Mouse (Mus musculus) kidney, adult 2 months (tissue): Measurements from ENCODE around the gene Gm11084. TPM values are rescaled to one million over a fixed set of nuclear protein-coding genes. Genes with fewer than 3 reads are reported as not detected.

Source experiments
- DNase-seq: peaks from one replicate; pipeline ENCODE4 v3.0.0; 2021
- H3K27ac ChIP-seq: fragments of 200-500 bp; 2 replicates; pipeline ENCODE4 v1.5.1; 2012; ENCODE audit warnings: low read depth, low read length, control low read depth, inconsistent platforms; ENCODE audit not compliant: insufficient read depth
- H3K27me3 ChIP-seq: fragments of 200-500 bp; replicated peaks from 2 replicates; pipeline ENCODE4 v1.6.1; 2012; ENCODE audit warnings: mild to moderate bottlenecking, moderate library complexity, low read length, inconsistent platforms; ENCODE audit not compliant: control insufficient read depth, insufficient read depth
- H3K36me3 ChIP-seq: fragments of 200-500 bp; 2 replicates; pipeline ENCODE4 v1.6.1; 2012; ENCODE audit warnings: mild to moderate bottlenecking, moderate library complexity, low read length, inconsistent platforms; ENCODE audit not compliant: control insufficient read depth, insufficient read depth
- H3K4me1 ChIP-seq: fragments of 200-500 bp; 2 replicates; pipeline ENCODE4 v1.6.1; 2011; ENCODE audit warnings: low read length; ENCODE audit not compliant: control insufficient read depth, insufficient read depth
- H3K4me3 ChIP-seq: fragments of 200-500 bp; 2 replicates; pipeline ENCODE4 v1.5.1; 2011; ENCODE audit warnings: mild to moderate bottlenecking, low read depth, low read length, control low read depth; ENCODE audit not compliant: insufficient read depth
- CTCF ChIP-seq: fragments of 200-500 bp; conservative IDR thresholded peaks from 2 replicates; pipeline ENCODE4 v1.5.1; 2011; ENCODE audit warnings: low read depth, mild to moderate bottlenecking, control low read depth, low read length, moderate library complexity, mixed read lengths; ENCODE audit not compliant: insufficient read depth, insufficient read length
- POLR2A ChIP-seq: fragments of 200-500 bp; IDR thresholded peaks from one replicate; pipeline ENCODE4 v1.6.1; 2011; ENCODE audit warnings: low read depth, low read length, control low read depth
- WGBS: fragments of 180-500 bp; shearing (Covaris S2); methylation state at CpG from one replicate; pipeline ENCODE4 v1.1.7; 2018; 5-methylcytosine and 5-hydroxymethylcytosine counted together
- polyA plus RNA-seq: library from polyadenylated mRNA; depleted of rRNA; stranded (reverse); fragments of >200 nt; gene quantifications from 2 replicates; pipeline ENCODE4 v1.2.3, GENCODE M21; 2012

The Gm11084 gene
- polyA plus RNA-seq, 1 experiment = not detected

GRCm38 (mm10) chr2:72977272-72977671, 9.2 kb downstream of the Gm11084 start:
- TF ChIP-seq POLR2A (no peak), CTCF (no peak)
- DNase-seq = no peak
- 37% methylated on average over 1 of the region's 1 CpGs for WGBS
- Histone ChIP-seq H3K27me3 (no peaks in the 10 kb centered on the region; the same call in 1 of the 2 replicates), H3K4me1 (peaks cover 13% of the 10 kb centered on the region), H3K36me3 (no peaks in the 10 kb centered on the region), H3K4me3 (no peak overlapping the region), H3K27ac (no peak overlapping the region)

- DNase-seq = peak; percentile 48
- TF ChIP-seq POLR2A (no peak), CTCF (no peak)
- Histone ChIP-seq H3K4me3 (no peak overlapping the region), H3K27ac (no peak overlapping the region), H3K27me3 (no peaks in the 10 kb centered on the region; the same call in 1 of the 2 replicates), H3K4me1 (peaks cover 13% of the 10 kb centered on the region), H3K36me3 (peaks cover 3% of the 10 kb centered on the region; the same call in 1 of the 2 replicates)
These were observed 10.5 kb downstream of the Gm11084 start for GRCm38 (mm10) chr2:72976036-72976435.

- WGBS = 87% methylated on average over 6 of the region's 6 CpGs
- Histone ChIP-seq H3K27ac (no peak overlapping the region), H3K4me1 (peaks cover 5% of the 10 kb centered on the region; the same call in 1 of the 2 replicates), H3K4me3 (no peak overlapping the region), H3K36me3 (peaks cover 4% of the 10 kb centered on the region; the same call in 1 of the 2 replicates), H3K27me3 (no peaks in the 10 kb centered on the region)
- DNase-seq = no peak
- no peak for TF ChIP-seq CTCF
- TF ChIP-seq POLR2A = no peak
These were observed 15.7 kb downstream of the Gm11084 start for GRCm38 (mm10) chr2:72970831-72971230.

- H3K36me3 ChIP-seq = peaks cover 4% of the 10 kb centered on the region; the same call in 1 of the 2 replicates
- H3K4me1 ChIP-seq = peaks cover 6% of the 10 kb centered on the region; the same call in 1 of the 2 replicates
- WGBS = 75% methylated on average over 4 of the region's 4 CpGs
- H3K27ac ChIP-seq = no peak overlapping the region
- DNase-seq = no peak
- no peak for TF ChIP-seq CTCF
- TF ChIP-seq POLR2A = no peak
- no peak overlapping the region for H3K4me3 ChIP-seq
- no peaks in the 10 kb centered on the region for H3K27me3 ChIP-seq
These were observed 16.2 kb downstream of the Gm11084 start for GRCm38 (mm10) chr2:72970302-72970701.

DNA sequence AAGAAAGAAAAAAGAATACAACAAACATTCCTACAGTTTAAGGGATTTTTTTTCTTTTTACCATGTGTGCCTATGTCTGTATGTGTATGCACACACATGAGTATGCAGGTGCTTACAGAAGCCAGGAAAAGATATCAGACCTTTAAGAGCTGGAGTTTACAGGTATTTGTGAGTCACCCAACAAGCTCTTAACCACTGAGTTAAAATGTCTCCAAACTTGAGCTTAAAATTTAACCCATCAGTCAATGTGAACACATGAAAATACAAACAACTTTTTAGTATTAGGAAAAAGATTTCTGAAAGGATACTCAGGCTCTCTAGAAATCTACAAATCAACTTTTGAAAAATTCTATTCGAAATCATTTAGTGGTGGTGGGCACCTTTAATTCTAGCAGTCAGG, 18.0 kb downstream of the Gm11084 start:
- TF ChIP-seq POLR2A = no peak
- TF ChIP-seq CTCF = no peak
- H3K27ac ChIP-seq = no peak overlapping the region
- peaks cover 6% of the 10 kb centered on the region; the same call in 1 of the 2 replicates for H3K4me1 ChIP-seq
- peak; percentile 77 for DNase-seq
- no peak overlapping the region for H3K4me3 ChIP-seq
- peaks cover 4% of the 10 kb centered on the region; the same call in 1 of the 2 replicates for H3K36me3 ChIP-seq
- no peaks in the 10 kb centered on the region for H3K27me3 ChIP-seq
- 83% methylated on average over 1 of the region's 1 CpGs for WGBS

DNA sequence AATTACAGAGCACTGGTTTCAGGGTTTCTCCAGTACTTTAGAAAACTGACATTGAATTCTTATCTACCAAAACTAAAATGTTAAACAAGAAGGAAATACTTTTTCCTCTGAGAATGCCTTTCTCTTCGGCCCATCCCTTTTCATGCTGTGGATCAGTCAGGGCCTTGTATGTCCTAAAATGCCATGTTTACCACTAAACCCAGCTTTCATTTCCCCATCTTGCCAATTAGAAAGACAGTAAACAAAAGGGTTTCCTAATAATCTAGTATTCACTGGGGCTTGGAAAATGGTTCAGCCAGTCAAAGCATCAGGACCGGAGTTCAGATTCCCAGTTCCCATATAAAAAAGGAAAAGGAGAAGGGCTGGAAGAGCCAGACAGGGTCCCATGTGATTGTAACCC, 21.1 kb downstream of the Gm11084 start:
- TF ChIP-seq CTCF = no peak
- no peak for TF ChIP-seq POLR2A
- no peaks in the 10 kb centered on the region for H3K36me3 ChIP-seq
- H3K27ac ChIP-seq = no peak overlapping the region; the same call in 1 of the 2 replicates
- no peak for DNase-seq
- H3K27me3 ChIP-seq = no peaks in the 10 kb centered on the region
- 85% methylated on average over 2 of the region's 2 CpGs for WGBS
- H3K4me1 ChIP-seq = peaks cover 4% of the 10 kb centered on the region; the same call in 1 of the 2 replicates
- no peak overlapping the region for H3K4me3 ChIP-seq

GRCm38 (mm10) chr2:72956415-72956814, 30.1 kb downstream of the Gm11084 start:
- Histone ChIP-seq H3K4me1 (no peaks in the 10 kb centered on the region; the same call in 1 of the 2 replicates), H3K27ac (no peak overlapping the region), H3K36me3 (no peaks in the 10 kb centered on the region), H3K4me3 (no peak overlapping the region), H3K27me3 (no peaks in the 10 kb centered on the region)
- 91% methylated on average over 3 of the region's 3 CpGs for WGBS
- no peak for TF ChIP-seq CTCF
- no peak for TF ChIP-seq POLR2A
- DNase-seq = no peak

- H3K4me3 ChIP-seq = no peak overlapping the region
- DNase-seq = no peak
These were observed 33.5 kb downstream of the Gm11084 start for GRCm38 (mm10) chr2:72952979-72953378.

More at GRCm38 (mm10) chr2:72952979-72953378, 33.5 kb downstream of the Gm11084 start:
- Histone ChIP-seq H3K36me3 (no peaks in the 10 kb centered on the region), H3K27ac (no peak overlapping the region), H3K27me3 (no peaks in the 10 kb centered on the region), H3K4me1 (no peaks in the 10 kb centered on the region; the same call in 1 of the 2 replicates)
- 95% methylated on average over 3 of the region's 3 CpGs for WGBS
- TF ChIP-seq CTCF (no peak), POLR2A (no peak)
